Mouse (Mus musculus): Measurements from ENCODE around the gene Pip4p1.

- TF ChIP-seq CTCF (IDR thresholded peaks at IDR 0.05; ENCODE audit: low read depth) (no peak), EP300 (optimal IDR thresholded peaks at IDR 0.05) (no peak)
Observed at GRCm38 (mm10) chr14:50968216-50968980, 37.7 kb upstream of the Pip4p1 start.
